Mouse (Mus musculus): ENCODE data around the gene Olfr823. TPM values are rescaled to one million over a fixed set of nuclear protein-coding genes. Genes with fewer than 3 reads are reported as not detected.
"Not testable (repeated sequence)": the region's sequence is repeated elsewhere in the genome, so short reads cannot be mapped to it uniquely, and the experiment has no call there.

Olfr823 gene
- polyA plus RNA-seq (2017; shearing (Covaris generic)) = not detected

GRCm38 (mm10) chr10:130115283-130115682 is at the start of gene Olfr823:
Gene Olfr823 (minus strand): TSS chr10:130115383.
- not testable (repeated sequence) for ATAC-seq

GRCm38 (mm10) chr10:130144121-130144520 is 28.9 kb upstream of the Olfr823 start:
- no peak for ATAC-seq

DNA sequence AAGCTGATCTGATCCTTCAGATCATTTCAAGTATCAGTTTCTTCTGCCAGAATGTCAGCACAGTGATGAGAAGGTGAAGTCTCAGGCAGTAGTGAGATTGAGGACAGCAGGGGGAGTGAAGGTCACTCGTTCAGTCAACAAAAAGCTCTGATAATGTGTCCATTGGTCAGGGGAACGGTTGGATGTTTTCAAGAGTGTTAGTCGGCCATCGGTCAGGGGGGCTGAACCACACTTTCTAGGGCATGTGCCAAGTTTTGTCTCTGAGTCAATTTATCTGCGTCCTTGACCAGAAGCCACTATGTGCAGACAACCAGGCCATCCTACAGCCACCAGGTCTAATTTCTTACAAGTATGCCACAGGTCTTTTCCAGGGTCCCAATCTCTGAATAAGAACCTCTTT is 27.3 kb upstream of the Olfr823 start:
- not testable (repeated sequence) for ATAC-seq

GRCm38 (mm10) chr10:130134811-130135210 is 19.6 kb upstream of the Olfr823 start:
- ATAC-seq = no peak

- not testable (repeated sequence) for ATAC-seq
Measured at GRCm38 (mm10) chr10:130129900-130130299, 14.7 kb upstream of the Olfr823 start, which contains the start of gene Olfr824. Gene Olfr824 (minus strand): TSS chr10:130130000.

DNA sequence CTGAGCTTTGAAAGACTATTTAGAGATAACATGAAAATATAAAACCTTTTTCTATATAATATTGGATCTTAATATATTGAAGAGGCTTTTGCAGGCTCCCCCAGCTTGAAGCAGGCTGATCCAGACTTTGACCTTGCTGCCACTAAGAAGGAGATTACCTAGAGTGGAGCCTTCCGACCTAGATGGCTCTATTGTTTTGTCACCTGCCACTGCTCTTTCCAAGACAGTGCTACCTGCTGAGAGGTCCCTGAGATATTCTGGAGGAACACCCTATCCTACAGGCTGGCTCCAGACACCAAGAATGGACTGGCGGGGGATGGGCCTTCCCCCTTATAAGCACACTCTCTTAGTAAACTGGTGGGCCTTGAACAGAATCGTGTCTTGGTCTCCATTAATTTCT is 862 bp upstream of the Olfr823 start:
- ATAC-seq = not testable (repeated sequence)

- no peak for ATAC-seq
Measured at GRCm38 (mm10) chr10:130096104-130096503, 19.1 kb downstream of the Olfr823 start.

DNA sequence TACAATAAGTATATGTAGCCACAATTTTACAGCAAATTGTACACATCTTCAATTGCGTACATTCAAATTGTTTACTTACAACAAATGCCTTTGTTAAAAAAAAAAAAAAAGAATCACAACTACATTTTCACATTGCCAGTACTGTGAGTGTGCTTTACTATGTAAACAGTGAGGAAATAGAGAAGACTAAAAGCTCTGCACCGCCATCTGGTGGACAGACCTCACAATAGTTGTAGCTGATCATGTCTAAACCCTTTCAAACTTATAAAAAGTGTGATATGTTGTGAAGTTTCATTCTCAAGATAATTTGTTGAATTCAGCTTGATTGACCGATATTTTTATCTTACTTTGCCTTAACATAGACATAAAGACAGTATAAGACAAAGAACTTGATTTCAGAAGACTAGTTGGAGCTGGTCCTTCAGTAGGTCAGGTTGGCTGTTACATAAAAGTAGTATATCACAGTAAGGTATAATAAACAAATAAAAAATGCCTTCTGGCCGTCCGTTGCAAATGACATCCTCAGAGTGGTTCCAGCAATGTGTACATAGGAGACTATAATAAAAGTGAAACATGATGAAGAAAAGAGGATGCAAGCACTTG is 22.2 kb downstream of the Olfr823 start:
- no peak for ATAC-seq

DNA sequence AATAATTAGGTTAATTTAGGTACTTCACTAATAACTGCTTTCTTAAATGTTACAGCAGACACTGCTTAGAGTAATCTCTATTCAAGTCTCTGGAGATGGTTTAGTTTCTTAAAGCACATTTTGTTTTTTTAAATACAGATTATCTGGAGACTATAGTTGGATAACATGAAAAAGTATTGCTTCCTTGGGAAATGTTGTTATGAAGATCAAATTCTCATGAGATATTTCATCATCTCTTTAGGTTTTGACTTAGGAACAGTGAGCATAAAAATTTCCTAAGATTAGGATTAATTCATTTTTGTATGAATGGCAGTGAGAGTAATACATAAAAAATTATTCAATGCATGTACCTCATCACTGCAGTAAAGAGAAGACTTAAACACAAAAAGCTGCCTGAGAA is 44.3 kb downstream of the Olfr823 start, which contains the start of gene Olfr822:
Olfr822 (plus strand) TSS at position 301 of the 400 bp plus-strand sequence.
- ATAC-seq = no peak

Other genes starting within 250 kb of the Olfr823 start
- gene Olfr814, start 235.5 kb downstream of the Olfr823 start, polyA plus RNA-seq (2017; shearing (Covaris generic)) = under 1 TPM in 1 of 2 experiments, not detected in 1; 0.11 TPM
- gene Olfr815, start 209.5 kb downstream of the Olfr823 start, polyA plus RNA-seq (2017; shearing (Covaris generic)) = not detected
- gene Olfr816, start 199.8 kb downstream of the Olfr823 start, polyA plus RNA-seq (2017; shearing (Covaris generic)) = not detected
- not detected for gene Olfr818, start 166.3 kb downstream of the Olfr823 start, polyA plus RNA-seq (2017; shearing (Covaris generic))
- gene Olfr819, start 148.1 kb downstream of the Olfr823 start, polyA plus RNA-seq (2017; shearing (Covaris generic)) = not detected
- gene Olfr247, start 139.2 kb downstream of the Olfr823 start, polyA plus RNA-seq (2017; shearing (Covaris generic)) = not detected
- under 1 TPM in 1 of 2 experiments, not detected in 1; 0.07 TPM for gene Gm10310, start 130.3 kb downstream of the Olfr823 start, polyA plus RNA-seq (2017; shearing (Covaris generic))
- gene Olfr820, start 102.8 kb downstream of the Olfr823 start, polyA plus RNA-seq (2017; shearing (Covaris generic)) = not detected
- gene Olfr821, start 85.0 kb downstream of the Olfr823 start, polyA plus RNA-seq (2017; shearing (Covaris generic)) = not detected
- gene Olfr822, start 44.2 kb downstream of the Olfr823 start, polyA plus RNA-seq (2017; shearing (Covaris generic)) = under 1 TPM in 1 of 2 experiments, not detected in 1; 0.12 TPM
- gene Olfr824, start 14.6 kb upstream of the Olfr823 start, polyA plus RNA-seq (2017; shearing (Covaris generic)) = not detected
- not detected for gene Olfr825, start 51.4 kb upstream of the Olfr823 start, polyA plus RNA-seq (2017; shearing (Covaris generic))
- gene Olfr826, start 68.8 kb upstream of the Olfr823 start, polyA plus RNA-seq (2017; shearing (Covaris generic)) = not detected
- gene Olfr827, start 99.0 kb upstream of the Olfr823 start, polyA plus RNA-seq (2017; shearing (Covaris generic)) = not detected
- gene Neurod4, start 164.9 kb upstream of the Olfr823 start, polyA plus RNA-seq (2017; shearing (Covaris generic)) = not detected
- gene Tespa1, start 207.5 kb upstream of the Olfr823 start, polyA plus RNA-seq (2017; shearing (Covaris generic)) = 100 to 1,000 TPM; 380 to 411 TPM

Data from CD4-positive, CD25-positive, alpha-beta regulatory T cell, adult 4 months (primary cell).